Mouse (Mus musculus) mouse trophoblast stem cell (cell line): Measurements from ENCODE around the gene Ttc28.

Experiments
- in situ Hi-C, 2 experiments: fragments of 300-500 bp; cut with MseI, MboI; formaldehyde crosslinking; loops; 2 replicates in 1 of 2; 3 replicates in 1 of 2; pipeline ENCODE4 v1.15.1; 2025

Ttc28 gene

GRCm38 (mm10) chr5:111133754-111134153 is 254.2 kb downstream of the Ttc28 start:
- in situ Hi-C loops = no loop called here

GRCm38 (mm10) chr5:111137283-111137682 is 257.7 kb downstream of the Ttc28 start:
- in situ Hi-C loops = no loop called here

- in situ Hi-C loops = no loop called here
Measured at GRCm38 (mm10) chr5:111137742-111138141, 258.1 kb downstream of the Ttc28 start.

GRCm38 (mm10) chr5:111138239-111138833 is 258.7 kb downstream of the Ttc28 start:
- in situ Hi-C loops = no loop called here

GRCm38 (mm10) chr5:111138927-111139565 is 259.4 kb downstream of the Ttc28 start:
- in situ Hi-C loops = no loop called here

- in situ Hi-C loops = no loop called here
Measured at GRCm38 (mm10) chr5:111139622-111140021, 260.0 kb downstream of the Ttc28 start.

- in situ Hi-C loops = no loop called here
Measured at GRCm38 (mm10) chr5:111141139-111141885, 261.7 kb downstream of the Ttc28 start.

GRCm38 (mm10) chr5:111142837-111143236 is 263.2 kb downstream of the Ttc28 start:
- in situ Hi-C loops = no loop called here

- in situ Hi-C loops = no loop called here
Measured at GRCm38 (mm10) chr5:111144411-111144810, 264.8 kb downstream of the Ttc28 start.

- in situ Hi-C loops = no loop called here
Measured at GRCm38 (mm10) chr5:111150581-111150980, 271.0 kb downstream of the Ttc28 start.

- in situ Hi-C loops = no loop called here
Measured at GRCm38 (mm10) chr5:111151882-111152759, 272.5 kb downstream of the Ttc28 start.

GRCm38 (mm10) chr5:111154586-111154985 is 275.0 kb downstream of the Ttc28 start:
- in situ Hi-C loops = no loop called here

GRCm38 (mm10) chr5:111155271-111155670 is 275.7 kb downstream of the Ttc28 start:
- in situ Hi-C loops = no loop called here

- in situ Hi-C loops = no loop called here
Measured at GRCm38 (mm10) chr5:111155928-111156327, 276.3 kb downstream of the Ttc28 start.

- in situ Hi-C loops = no loop called here
Measured at GRCm38 (mm10) chr5:111158266-111158665, 278.7 kb downstream of the Ttc28 start.

GRCm38 (mm10) chr5:111159628-111160321 is 280.2 kb downstream of the Ttc28 start:
- in situ Hi-C loops = no loop called here

GRCm38 (mm10) chr5:111161146-111161930 is 281.7 kb downstream of the Ttc28 start:
- in situ Hi-C loops = no loop called here

- in situ Hi-C loops = no loop called here
Measured at GRCm38 (mm10) chr5:111162857-111163256, 283.3 kb downstream of the Ttc28 start.

- in situ Hi-C loops = no loop called here
Measured at GRCm38 (mm10) chr5:111163377-111163776, 283.8 kb downstream of the Ttc28 start.

- in situ Hi-C loops = no loop called here
Measured at GRCm38 (mm10) chr5:111164348-111164920, 284.8 kb downstream of the Ttc28 start.
